Mouse (Mus musculus): Measurements from ENCODE around the gene Eaf1. TPM values are rescaled to one million over a fixed set of nuclear protein-coding genes. Genes with fewer than 3 reads are reported as not detected.
A peak's percentile ranks its signal among the peaks of the same experiment; 100 is the strongest.

Gene Eaf1
- polyA plus RNA-seq, 1 experiment from 2014 or later: 14.9 TPM

GRCm38 (mm10) chr14:31499526-31499925 lies 5.3 kb downstream of the Eaf1 start:
- Histone ChIP-seq H3K27ac (no peak overlapping the region), H3K4me2 (ENCODE audit: low read length) (no peak overlapping the region), H3K36me3 (ENCODE audit: insufficient read depth, low read length) (peaks cover 26% of the 10 kb centered on the region), H3K27me3 (ENCODE audit: insufficient read depth, low read length) (no peaks in the 10 kb centered on the region), H3K9ac (ENCODE audit: low read depth, low read length) (no peak overlapping the region), H3K4me1 (replicated peaks; ENCODE audit: insufficient read depth, low read length) (peaks cover 8% of the 10 kb centered on the region; the same call in 1 of the 2 replicates), H3K9me3 (replicated peaks; ENCODE audit: low read length) (no peaks in the 10 kb centered on the region), H3K4me3 (replicated peaks; ENCODE audit: low read depth, low read length) (no peak overlapping the region)
- ATAC-seq (replicated peaks; ENCODE audit: low FRiP score, low read depth) (no peak), DNase-seq (ENCODE audit: low spot score) (no peak)
- WGBS: 88% methylated on average over 1 of the region's 1 CpGs
- TF ChIP-seq CTCF (IDR thresholded peaks at IDR 0.05; ENCODE audit: low read depth): no peak

- Histone ChIP-seq H3K4me1 (replicated peaks; ENCODE audit: insufficient read depth, low read length) (no peaks in the 10 kb centered on the region), H3K4me2 (ENCODE audit: low read length) (no peak overlapping the region), H3K27ac (no peak overlapping the region), H3K4me3 (replicated peaks; ENCODE audit: low read depth, low read length) (no peak overlapping the region), H3K9ac (ENCODE audit: low read depth, low read length) (no peak overlapping the region), H3K36me3 (ENCODE audit: insufficient read depth, low read length) (peaks cover 54% of the 10 kb centered on the region), H3K27me3 (ENCODE audit: insufficient read depth, low read length) (no peaks in the 10 kb centered on the region), H3K9me3 (replicated peaks; ENCODE audit: low read length) (no peaks in the 10 kb centered on the region)
- DNase-seq (ENCODE audit: low spot score) (no peak), ATAC-seq (replicated peaks; ENCODE audit: low FRiP score, low read depth) (no peak)
- WGBS: 90% methylated on average over 13 of the region's 13 CpGs
- TF ChIP-seq CTCF (IDR thresholded peaks at IDR 0.05; ENCODE audit: low read depth): no peak
These were observed 9.2 kb downstream of the Eaf1 start for GRCm38 (mm10) chr14:31503406-31503805.

GRCm38 (mm10) chr14:31506456-31506855 lies 12.3 kb downstream of the Eaf1 start:
- whole genome bisulfite sequencing: 91% methylated on average over 6 of the region's 6 CpGs
- ATAC-seq (replicated peaks; ENCODE audit: low FRiP score, low read depth) (no peak), DNase-seq (ENCODE audit: low spot score) (no peak)
- TF ChIP-seq CTCF (IDR thresholded peaks at IDR 0.05; ENCODE audit: low read depth): no peak
- Histone ChIP-seq H3K9ac (ENCODE audit: low read depth, low read length) (no peak overlapping the region), H3K9me3 (replicated peaks; ENCODE audit: low read length) (no peaks in the 10 kb centered on the region), H3K36me3 (ENCODE audit: insufficient read depth, low read length) (peaks cover 48% of the 10 kb centered on the region), H3K27me3 (ENCODE audit: insufficient read depth, low read length) (no peaks in the 10 kb centered on the region), H3K4me1 (replicated peaks; ENCODE audit: insufficient read depth, low read length) (no peaks in the 10 kb centered on the region), H3K4me2 (ENCODE audit: low read length) (no peak overlapping the region), H3K27ac (no peak overlapping the region), H3K4me3 (replicated peaks; ENCODE audit: low read depth, low read length) (no peak overlapping the region)

- Histone ChIP-seq H3K27me3 (ENCODE audit: insufficient read depth, low read length) (no peaks in the 10 kb centered on the region), H3K4me3 (replicated peaks; ENCODE audit: low read depth, low read length) (no peak overlapping the region), H3K27ac (no peak overlapping the region), H3K9me3 (replicated peaks; ENCODE audit: low read length) (no peaks in the 10 kb centered on the region), H3K4me1 (replicated peaks; ENCODE audit: insufficient read depth, low read length) (no peaks in the 10 kb centered on the region), H3K4me2 (ENCODE audit: low read length) (no peak overlapping the region), H3K36me3 (ENCODE audit: insufficient read depth, low read length) (peaks cover 29% of the 10 kb centered on the region), H3K9ac (ENCODE audit: low read depth, low read length) (no peak overlapping the region)
- ATAC-seq (replicated peaks; ENCODE audit: low FRiP score, low read depth): no peak
- DNase-seq (ENCODE audit: low spot score): no peak
- 100% methylated on average over 2 of the region's 2 CpGs for WGBS
- no peak for TF ChIP-seq CTCF (IDR thresholded peaks at IDR 0.05; ENCODE audit: low read depth)
These were observed 15.7 kb downstream of the Eaf1 start for GRCm38 (mm10) chr14:31509911-31510310.

- Histone ChIP-seq H3K4me2 (ENCODE audit: low read length) (no peak overlapping the region), H3K4me1 (replicated peaks; ENCODE audit: insufficient read depth, low read length) (no peaks in the 10 kb centered on the region), H3K4me3 (replicated peaks; ENCODE audit: low read depth, low read length) (no peak overlapping the region), H3K27me3 (ENCODE audit: insufficient read depth, low read length) (no peaks in the 10 kb centered on the region), H3K9ac (ENCODE audit: low read depth, low read length) (no peak overlapping the region), H3K36me3 (ENCODE audit: insufficient read depth, low read length) (peaks cover 25% of the 10 kb centered on the region), H3K9me3 (replicated peaks; ENCODE audit: low read length) (no peaks in the 10 kb centered on the region), H3K27ac (no peak overlapping the region)
- TF ChIP-seq CTCF (IDR thresholded peaks at IDR 0.05; ENCODE audit: low read depth): no peak
- ATAC-seq (replicated peaks; ENCODE audit: low FRiP score, low read depth) (no peak), DNase-seq (ENCODE audit: low spot score) (no peak)
- 86% methylated on average over 3 of the region's 3 CpGs for WGBS
These were observed 16.1 kb downstream of the Eaf1 start for GRCm38 (mm10) chr14:31510322-31510721.

- no peak overlapping the region for H3K4me2 ChIP-seq (ENCODE audit: low read length)
- H3K36me3 ChIP-seq (ENCODE audit: insufficient read depth, low read length): no peaks in the 10 kb centered on the region
- WGBS: 89% methylated on average over 2 of the region's 2 CpGs
- no peaks in the 10 kb centered on the region for H3K4me1 ChIP-seq (replicated peaks; ENCODE audit: insufficient read depth, low read length)
- H3K27ac ChIP-seq: no peak overlapping the region
- no peak for DNase-seq (ENCODE audit: low spot score)
- TF ChIP-seq CTCF (IDR thresholded peaks at IDR 0.05; ENCODE audit: low read depth): no peak
- no peak overlapping the region for H3K4me3 ChIP-seq (replicated peaks; ENCODE audit: low read depth, low read length)
- H3K9me3 ChIP-seq (replicated peaks; ENCODE audit: low read length): no peaks in the 10 kb centered on the region
- H3K27me3 ChIP-seq (ENCODE audit: insufficient read depth, low read length): no peaks in the 10 kb centered on the region
- no peak overlapping the region for H3K9ac ChIP-seq (ENCODE audit: low read depth, low read length)
- ATAC-seq (replicated peaks; ENCODE audit: low FRiP score, low read depth): no peak
These were observed 21.7 kb downstream of the Eaf1 start for GRCm38 (mm10) chr14:31515895-31516294.

- no peaks in the 10 kb centered on the region for H3K36me3 ChIP-seq (ENCODE audit: insufficient read depth, low read length)
- no peak overlapping the region for H3K4me2 ChIP-seq (ENCODE audit: low read length)
- H3K9me3 ChIP-seq (replicated peaks; ENCODE audit: low read length): no peaks in the 10 kb centered on the region
- H3K27ac ChIP-seq: no peak overlapping the region
- no peaks in the 10 kb centered on the region for H3K4me1 ChIP-seq (replicated peaks; ENCODE audit: insufficient read depth, low read length)
- ATAC-seq (replicated peaks; ENCODE audit: low FRiP score, low read depth) (peak; percentile 74), DNase-seq (ENCODE audit: low spot score) (peak; percentile 86)
- WGBS: 18% methylated on average over 3 of the region's 3 CpGs
- H3K4me3 ChIP-seq (replicated peaks; ENCODE audit: low read depth, low read length): no peak overlapping the region
- TF ChIP-seq CTCF (IDR thresholded peaks at IDR 0.05; ENCODE audit: low read depth): peak; percentile 80
- no peaks in the 10 kb centered on the region for H3K27me3 ChIP-seq (ENCODE audit: insufficient read depth, low read length)
- no peak overlapping the region for H3K9ac ChIP-seq (ENCODE audit: low read depth, low read length)
These were observed 25.0 kb downstream of the Eaf1 start for GRCm38 (mm10) chr14:31519165-31519564.
